Mouse (Mus musculus) heart, embryonic 13.5 days (tissue): ENCODE measurements around the gene Ptgdr. TPM values are rescaled to one million over a fixed set of nuclear protein-coding genes. Genes with fewer than 3 reads are reported as not detected.
"Not testable (repeated sequence)": the region's sequence is repeated elsewhere in the genome, so short reads cannot be mapped to it uniquely, and the experiment has no call there.

Experiments used
- ATAC-seq: fragments of 200-750 bp; cut with Nextera tagmentation; 2 replicates; pipeline ENCODE4 v1.8.0; 2017; ENCODE audit warnings: moderate TSS enrichment; ENCODE audit not compliant: insufficient number of reproducible peaks, low FRiP score, low TSS enrichment; ENCODE audit errors: extremely low read depth
- H3K27ac ChIP-seq: fragments of 300-500 bp; sonication (generic); replicated peaks from 2 replicates; pipeline ENCODE4 v1.5.1; 2015; ENCODE audit warnings: moderate library complexity, mild to moderate bottlenecking, inconsistent platforms
- H3K27me3 ChIP-seq: fragments of 300-500 bp; sonication (generic); replicated peaks from 2 replicates; pipeline ENCODE4 v1.6.1; 2015; ENCODE audit warnings: mild to moderate bottlenecking, inconsistent platforms
- H3K36me3 ChIP-seq: fragments of 300-500 bp; sonication (generic); 2 replicates; pipeline ENCODE4 v1.6.1; 2015; ENCODE audit warnings: mild to moderate bottlenecking, inconsistent platforms
- H3K4me1 ChIP-seq: fragments of 300-500 bp; sonication (generic); 2 replicates; pipeline ENCODE4 v1.6.1; 2015; ENCODE audit warnings: inconsistent platforms
- H3K4me2 ChIP-seq: fragments of 300-500 bp; sonication (generic); 2 replicates; pipeline ENCODE4 v1.6.1; 2015; ENCODE audit warnings: inconsistent platforms, mild to moderate bottlenecking, moderate library complexity
- H3K4me3 ChIP-seq: fragments of 300-500 bp; sonication (generic); 2 replicates; pipeline ENCODE4 v1.5.1; 2015; ENCODE audit warnings: moderate library complexity, mild to moderate bottlenecking, inconsistent platforms
- H3K9ac ChIP-seq: fragments of 300-500 bp; sonication (generic); 2 replicates; pipeline ENCODE4 v1.6.1; 2015; ENCODE audit warnings: inconsistent platforms, mild to moderate bottlenecking, moderate library complexity
- H3K9me3 ChIP-seq: fragments of 300-500 bp; sonication (generic); 2 replicates; pipeline ENCODE4 v1.6.1; 2016; ENCODE audit warnings: inconsistent platforms
- WGBS: fragments of 180-500 bp; shearing (Covaris S2); methylation state at CpG from one replicate; pipeline ENCODE4 v1.1.7; 2015; ENCODE audit warnings: mixed read lengths; 5-methylcytosine and 5-hydroxymethylcytosine counted together
- polyA plus RNA-seq: library from polyadenylated mRNA; unstranded; fragments of >200 nt; fragmentation: Nextera tagmentation; extraction: Ambion mirVana; gene quantifications from 2 replicates; pipeline ENCODE4 v1.2.1, GENCODE M21; 2015

Gene Ptgdr
- polyA plus RNA-seq, 1 experiment from 2014 or later, result not detected

- no peak overlapping the region for H3K27ac ChIP-seq
- no peaks in the 10 kb centered on the region for H3K36me3 ChIP-seq
- no peak overlapping the region for H3K4me2 ChIP-seq
- H3K9ac ChIP-seq, result no peak overlapping the region
- no peak for ATAC-seq
- H3K4me1 ChIP-seq, result no peaks in the 10 kb centered on the region
- no peaks in the 10 kb centered on the region for H3K9me3 ChIP-seq
- 67% methylated on average over 2 of the region's 2 CpGs for WGBS
- H3K27me3 ChIP-seq, result 0 out of 2 replicates have a peak, but pooled peaks cover 5% of the 10 kb centered on the region
- H3K4me3 ChIP-seq, result no peak overlapping the region
These were observed 11.4 kb downstream of the Ptgdr start for GRCm38 (mm10) chr14:44847740-44848139.

GRCm38 (mm10) chr14:44846558-44847263, 12.5 kb downstream of the Ptgdr start:
- Histone ChIP-seq H3K27ac (no peak overlapping the region), H3K4me3 (no peak overlapping the region), H3K4me1 (no peaks in the 10 kb centered on the region), H3K36me3 (no peaks in the 10 kb centered on the region), H3K9me3 (no peaks in the 10 kb centered on the region), H3K4me2 (no peak overlapping the region), H3K27me3 (0 out of 2 replicates have a peak, but pooled peaks cover 3% of the 10 kb centered on the region), H3K9ac (no peak overlapping the region)
- ATAC-seq, result no peak
- WGBS, result 66% methylated on average over 6 of the region's 6 CpGs

GRCm38 (mm10) chr14:44843768-44844755, 15.1 kb downstream of the Ptgdr start:
- WGBS, result 30% methylated on average over 15 of the region's 15 CpGs
- no peak; the same call in 1 of the 2 replicates for ATAC-seq

GRCm38 (mm10) chr14:44838685-44839084, 20.5 kb downstream of the Ptgdr start:
- Histone ChIP-seq H3K27ac (no peak overlapping the region), H3K9ac (no peak overlapping the region), H3K4me2 (no peak overlapping the region), H3K36me3 (no peaks in the 10 kb centered on the region), H3K4me1 (no peaks in the 10 kb centered on the region), H3K9me3 (no peaks in the 10 kb centered on the region), H3K27me3 (no peaks in the 10 kb centered on the region), H3K4me3 (no peak overlapping the region)
- 54% methylated on average over 1 of the region's 1 CpGs for WGBS
- no peak for ATAC-seq

More at GRCm38 (mm10) chr14:44843768-44844755, 15.1 kb downstream of the Ptgdr start:
- no peaks in the 10 kb centered on the region for H3K4me1 ChIP-seq
- peak overlapping the region; percentile 66 for H3K9ac ChIP-seq
- H3K9me3 ChIP-seq, result no peaks in the 10 kb centered on the region
- peak overlapping the region; percentile 71 for H3K4me2 ChIP-seq
- peak overlapping the region; percentile 44 for H3K4me3 ChIP-seq
- no peaks in the 10 kb centered on the region for H3K36me3 ChIP-seq
- H3K27ac ChIP-seq, result no peak overlapping the region
- H3K27me3 ChIP-seq, result no peaks in the 10 kb centered on the region

- no peaks in the 10 kb centered on the region for H3K27me3 ChIP-seq
- 74% methylated on average over 2 of the region's 2 CpGs for WGBS
- no peak for ATAC-seq
These were observed 24.0 kb downstream of the Ptgdr start for GRCm38 (mm10) chr14:44835132-44835531.

GRCm38 (mm10) chr14:44834134-44834533, 25.0 kb downstream of the Ptgdr start:
- H3K4me3 ChIP-seq, ATAC-seq, H3K36me3 ChIP-seq, H3K9ac ChIP-seq, H3K27me3 ChIP-seq, H3K9me3 ChIP-seq, H3K4me1 ChIP-seq, H3K27ac ChIP-seq, H3K4me2 ChIP-seq: not testable (repeated sequence)
- 54% methylated on average over 3 of the region's 3 CpGs for WGBS

More at GRCm38 (mm10) chr14:44835132-44835531, 24.0 kb downstream of the Ptgdr start:
- no peaks in the 10 kb centered on the region for H3K9me3 ChIP-seq
- H3K4me1 ChIP-seq, result no peaks in the 10 kb centered on the region
- H3K27ac ChIP-seq, result no peak overlapping the region
- no peak overlapping the region for H3K4me2 ChIP-seq
- no peaks in the 10 kb centered on the region for H3K36me3 ChIP-seq
- no peak overlapping the region for H3K9ac ChIP-seq
- no peak overlapping the region for H3K4me3 ChIP-seq

- ATAC-seq, H3K9me3 ChIP-seq, H3K4me1 ChIP-seq, H3K27ac ChIP-seq, H3K36me3 ChIP-seq, H3K9ac ChIP-seq, H3K4me2 ChIP-seq, H3K4me3 ChIP-seq, H3K27me3 ChIP-seq: not testable (repeated sequence)
- 78% methylated on average over 4 of the region's 4 CpGs for WGBS
These were observed 26.1 kb downstream of the Ptgdr start for GRCm38 (mm10) chr14:44833096-44833495.

- Histone ChIP-seq H3K9ac (no peak overlapping the region), H3K36me3 (no peaks in the 10 kb centered on the region), H3K27ac (no peak overlapping the region), H3K4me3 (no peak overlapping the region), H3K27me3 (no peaks in the 10 kb centered on the region), H3K9me3 (no peaks in the 10 kb centered on the region), H3K4me1 (no peaks in the 10 kb centered on the region), H3K4me2 (no peak overlapping the region)
- WGBS, result 53% methylated on average over 4 of the region's 4 CpGs
- ATAC-seq, result no peak
These were observed 31.4 kb downstream of the Ptgdr start for GRCm38 (mm10) chr14:44827736-44828135.

- Histone ChIP-seq H3K36me3 (no peaks in the 10 kb centered on the region), H3K9me3 (0 out of 2 replicates have a peak, but pooled peaks cover 3% of the 10 kb centered on the region), H3K4me2 (no peak overlapping the region), H3K9ac (no peak overlapping the region), H3K27ac (no peak overlapping the region), H3K27me3 (no peaks in the 10 kb centered on the region), H3K4me3 (no peak overlapping the region), H3K4me1 (no peaks in the 10 kb centered on the region)
- no peak for ATAC-seq
- WGBS, result 60% methylated on average over 7 of the region's 7 CpGs
These were observed 37.8 kb downstream of the Ptgdr start for GRCm38 (mm10) chr14:44821177-44822057.

GRCm38 (mm10) chr14:44813152-44813551, 46.0 kb downstream of the Ptgdr start:
- not testable (repeated sequence) for H3K9me3 ChIP-seq, H3K9ac ChIP-seq, H3K4me1 ChIP-seq, H3K27me3 ChIP-seq, H3K27ac ChIP-seq, H3K36me3 ChIP-seq, H3K4me2 ChIP-seq, ATAC-seq, H3K4me3 ChIP-seq
